Comparison of ENCODE assay signal across 8 mouse cellular contexts in the genomic region with DNA sequence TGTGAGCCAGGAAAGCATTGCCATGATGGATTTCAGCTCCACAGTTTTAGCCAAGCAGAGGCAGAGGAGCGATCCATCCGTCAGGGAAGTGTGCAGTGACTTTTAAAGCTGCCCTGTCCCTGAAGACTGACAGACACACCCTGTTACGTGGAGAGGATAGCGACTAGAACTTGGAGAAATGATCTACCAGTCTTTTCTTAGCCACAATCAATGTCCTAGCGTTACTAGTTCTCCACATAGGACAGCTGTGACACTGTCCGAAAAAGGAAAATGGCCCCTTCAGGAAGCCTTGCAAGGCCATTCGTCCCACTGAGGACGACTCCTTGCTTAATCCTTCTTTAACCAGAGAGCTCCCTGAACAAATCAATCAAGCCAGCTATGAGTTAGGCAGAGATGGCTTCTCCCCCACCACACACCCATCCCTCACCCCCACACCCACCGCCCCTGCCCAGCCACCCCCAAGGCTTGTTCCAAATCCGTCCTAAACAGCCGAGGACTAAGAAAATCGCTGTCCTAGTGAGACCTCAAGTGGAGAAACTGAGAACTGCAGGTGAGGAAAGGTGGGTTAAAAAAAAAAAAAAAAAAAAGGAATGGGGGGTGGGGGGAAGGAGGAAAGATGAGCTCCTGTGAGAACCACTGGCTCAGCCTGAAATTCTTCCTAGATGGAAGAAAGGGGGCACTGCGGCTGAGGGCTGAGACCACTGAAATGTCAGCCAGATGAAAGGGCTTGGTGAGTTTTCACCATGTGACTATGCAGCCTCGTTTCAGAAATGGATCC.
DNase-seq lines count a peak whose midpoint lies in the region; ATAC-seq lines count a peak whose summit lies in the region.

No protein-coding gene starts in this region.

- H3K4me2 ChIP-seq in forebrain, embryonic 16.5 days (ENCODE audit: low read length): peak overlapping the region; percentile 40
- peak overlapping the region; percentile 55 for H3K4me2 ChIP-seq in hindbrain, embryonic 15.5 days
- peak overlapping the region; percentile 60 for H3K4me2 ChIP-seq in midbrain, embryonic 15.5 days

- H3K27ac ChIP-seq in forebrain, embryonic 16.5 days (ENCODE audit: low read length): no peak overlapping the region
- H3K27ac ChIP-seq in hindbrain, embryonic 15.5 days (replicated peaks): 0 out of 2 replicates have a peak overlapping the region, but pooled peaks have one; percentile 31
- H3K27ac ChIP-seq in limb, embryonic 10.5 days: peak overlapping the region; percentile 51; the same call in 1 of the 2 replicates
- H3K27ac ChIP-seq in midbrain, embryonic 15.5 days: peak overlapping the region; percentile 53; the same call in 1 of the 2 replicates

- peaks cover 3% of the 10 kb centered on the region; the same call in 1 of the 2 replicates for H3K4me1 ChIP-seq in forebrain, embryonic 16.5 days (replicated peaks; ENCODE audit: control insufficient read depth, insufficient read depth, low read length)
- H3K4me1 ChIP-seq in hindbrain, embryonic 15.5 days (replicated peaks): 0 out of 2 replicates have a peak, but pooled peaks cover 6% of the 10 kb centered on the region
- peaks cover 18% of the 10 kb centered on the region for H3K4me1 ChIP-seq in limb, embryonic 10.5 days
- H3K4me1 ChIP-seq in midbrain, embryonic 15.5 days: 0 out of 2 replicates have a peak, but pooled peaks cover 3% of the 10 kb centered on the region

- H3K9me3 ChIP-seq in forebrain, embryonic 16.5 days (ENCODE audit: control insufficient read depth, low read length): no peaks in the 10 kb centered on the region
- no peaks in the 10 kb centered on the region for H3K9me3 ChIP-seq in hindbrain, embryonic 15.5 days
- H3K9me3 ChIP-seq in limb, embryonic 10.5 days (replicated peaks): no peaks in the 10 kb centered on the region
- no peaks in the 10 kb centered on the region for H3K9me3 ChIP-seq in midbrain, embryonic 15.5 days

- 18% methylated on average over 14 of the region's 14 CpGs for WGBS in forebrain, embryonic 16.5 days
- 18% methylated on average over 14 of the region's 14 CpGs for WGBS in hindbrain, embryonic 15.5 days
- 22% methylated on average over 14 of the region's 14 CpGs for WGBS in limb, embryonic 10.5 days
- 14% methylated on average over 14 of the region's 14 CpGs for WGBS in midbrain, embryonic 15.5 days

- H3K36me3 ChIP-seq in forebrain, embryonic 16.5 days (ENCODE audit: control insufficient read depth, insufficient read depth): no peaks in the 10 kb centered on the region
- H3K36me3 ChIP-seq in hindbrain, embryonic 15.5 days: no peaks in the 10 kb centered on the region
- H3K36me3 ChIP-seq in limb, embryonic 10.5 days: no peaks in the 10 kb centered on the region
- H3K36me3 ChIP-seq in midbrain, embryonic 15.5 days (replicated peaks): no peaks in the 10 kb centered on the region

- H3K4me3 ChIP-seq in forebrain, embryonic 16.5 days (replicated peaks; ENCODE audit: low read length): peak overlapping the region; percentile 23
- H3K4me3 ChIP-seq in hindbrain, embryonic 15.5 days: peak overlapping the region; percentile 36
- H3K4me3 ChIP-seq in limb, embryonic 10.5 days: peak overlapping the region; percentile 37
- peak overlapping the region; percentile 40 for H3K4me3 ChIP-seq in midbrain, embryonic 15.5 days

- peak; percentile 24 for DNase-seq in ovary, postnatal 10 days (ENCODE audit: low spot score)
- no peak for DNase-seq in ovary, adult 18-20 months (ENCODE audit: low spot score)
- peak; percentile 9 for DNase-seq in cerebellum, adult 11-12 months
- peak; percentile 77 for DNase-seq in limb, embryonic 10.5 days (ENCODE audit: low spot score)
- peak; percentile 34 for DNase-seq in telencephalon, adult 2 months (ENCODE audit: low read depth, low spot score)

- no peaks in the 10 kb centered on the region for H3K27me3 ChIP-seq in forebrain, embryonic 16.5 days (replicated peaks; ENCODE audit: control insufficient read depth, insufficient read depth, low read length)
- H3K27me3 ChIP-seq in hindbrain, embryonic 15.5 days: no peaks in the 10 kb centered on the region
- H3K27me3 ChIP-seq in limb, embryonic 10.5 days (ENCODE audit: low read depth, poor library complexity, severe bottlenecking): no peaks in the 10 kb centered on the region
- no peaks in the 10 kb centered on the region for H3K27me3 ChIP-seq in midbrain, embryonic 15.5 days (replicated peaks)

- peak; percentile 87 for ATAC-seq in forebrain, embryonic 16.5 days
- peak; percentile 89 for ATAC-seq in hindbrain, embryonic 15.5 days (ENCODE audit: low FRiP score, low read depth)
- peak; percentile 92 for ATAC-seq in midbrain, embryonic 15.5 days (replicated peaks)

- peak overlapping the region; percentile 16; the same call in 1 of the 2 replicates for H3K9ac ChIP-seq in forebrain, embryonic 16.5 days (replicated peaks; ENCODE audit: low read depth, low read length)
- peak overlapping the region; percentile 37; the same call in 1 of the 2 replicates for H3K9ac ChIP-seq in hindbrain, embryonic 15.5 days
- H3K9ac ChIP-seq in midbrain, embryonic 15.5 days: peak overlapping the region; percentile 61
